Mouse (Mus musculus): ENCODE measurements around the gene Gm10591.
"Not testable (repeated sequence)": the region's sequence is repeated elsewhere in the genome, so short reads cannot be mapped to it uniquely, and the experiment has no call there.

The Gm10591 gene

DNA sequence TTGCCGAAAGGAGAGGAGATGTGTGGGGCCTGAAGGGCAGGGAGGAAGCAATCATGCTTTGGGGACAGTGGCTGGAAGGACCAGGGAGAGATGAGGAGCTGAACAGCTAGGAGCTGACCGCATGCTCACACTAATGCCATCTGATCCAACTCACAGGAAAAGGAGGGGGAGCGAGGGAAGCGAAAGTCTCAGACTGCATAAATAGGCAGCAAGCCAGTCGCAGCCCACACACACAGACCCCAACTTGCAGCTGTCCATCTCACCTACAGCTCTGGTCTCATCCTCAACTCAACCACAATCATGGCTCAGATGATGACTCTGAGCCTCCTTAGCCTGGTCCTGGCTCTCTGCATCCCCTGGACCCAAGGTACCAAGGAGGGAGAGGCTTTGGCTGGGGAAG, at the start of gene Gm10591:
Gene Gm10591, plus strand, starts transcription at position 301 of the 400 bp plus-strand sequence.
- not testable (repeated sequence) for DNase-seq

DNA sequence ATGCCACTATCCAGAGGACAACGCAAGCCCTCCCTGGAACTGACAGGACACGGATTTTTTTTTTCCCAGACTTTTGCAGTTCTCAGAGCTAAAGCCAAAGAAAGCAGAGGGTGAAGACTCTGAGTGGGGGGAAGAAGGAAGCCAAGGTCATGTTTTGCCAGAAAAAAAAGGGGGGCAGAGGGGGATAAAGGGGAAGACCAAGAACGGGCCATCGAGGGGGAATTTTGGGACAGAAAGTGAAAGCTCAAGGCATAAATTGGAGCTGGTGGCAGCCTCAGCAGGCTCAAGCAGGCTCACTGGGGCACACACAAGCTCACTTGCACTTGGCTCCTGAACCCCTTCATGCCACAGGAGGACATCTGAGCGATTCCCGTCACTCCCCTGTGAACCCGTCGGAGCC, 17.4 kb downstream of the Gm10591 start, which contains the start of gene Gm2564:
Gene Gm2564, plus strand, starts transcription at position 301 of the 400 bp plus-strand sequence.
- not testable (repeated sequence) for DNase-seq

DNA sequence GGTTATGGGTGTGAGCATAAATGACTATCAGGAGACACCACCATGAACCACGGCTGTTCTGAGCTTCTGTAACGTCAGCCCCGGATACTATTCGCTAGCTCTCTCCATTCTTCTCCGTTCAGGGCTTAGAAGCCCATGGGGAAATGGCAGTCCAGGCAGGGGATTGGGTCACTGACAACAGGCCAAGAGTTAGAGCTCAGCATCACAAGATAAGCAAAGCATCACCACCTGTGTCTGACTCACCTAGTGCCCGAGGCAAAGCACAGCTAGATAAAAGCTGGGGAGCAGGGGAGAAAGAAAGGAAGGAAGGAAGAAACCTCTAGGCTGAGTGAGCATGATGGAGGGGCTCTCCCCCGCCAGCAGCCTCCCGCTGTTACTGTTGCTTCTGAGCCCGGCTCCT, 43.0 kb downstream of the Gm10591 start, which contains the start of gene Ccl27b:
Gene Ccl27b, plus strand, starts transcription at position 301 of the 400 bp plus-strand sequence.
- not testable (repeated sequence) for DNase-seq

DNA sequence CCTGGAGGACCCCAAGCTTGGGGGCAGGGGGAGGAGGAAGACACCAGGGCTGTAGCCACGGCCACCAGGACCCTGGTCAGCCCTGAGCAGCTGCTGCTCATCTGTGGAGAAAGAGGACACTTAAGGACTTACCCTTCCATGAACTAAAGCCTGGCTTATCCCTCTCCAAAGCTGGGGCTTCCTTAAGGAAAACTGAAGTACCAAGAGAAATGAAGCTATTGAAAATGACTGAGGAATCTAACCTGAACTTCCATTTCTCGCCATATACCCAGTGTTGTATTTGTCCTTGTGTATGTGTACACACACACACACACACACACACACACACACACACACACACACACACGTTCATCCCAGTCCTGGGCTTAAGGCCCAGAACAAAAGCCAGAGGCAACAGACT, 49.8 kb downstream of the Gm10591 start, which contains the start of gene Il11ra2:
Gene Il11ra2, minus strand, starts transcription at position 101 of the 400 bp plus-strand sequence.
- not testable (repeated sequence) for DNase-seq

All from heart, adult 11 months (tissue).